Mouse (Mus musculus) limb, embryonic 13.5 days (tissue): ENCODE results near the gene Rubcnl. TPM values are rescaled to one million over a fixed set of nuclear protein-coding genes. Genes with fewer than 3 reads are reported as not detected.

Experiments used
- ATAC-seq: fragments of 200-750 bp; cut with Nextera tagmentation; 2 replicates; pipeline ENCODE4 v1.8.0; 2017; ENCODE audit warnings: low read depth, moderate number of reproducible peaks, moderate TSS enrichment; ENCODE audit not compliant: low FRiP score
- H3K27ac ChIP-seq: fragments of 300-500 bp; sonication (generic); 2 replicates; pipeline ENCODE4 v1.5.1; 2015; ENCODE audit warnings: inconsistent platforms, mild to moderate bottlenecking, moderate library complexity
- H3K27me3 ChIP-seq: fragments of 300-500 bp; sonication (generic); 2 replicates; pipeline ENCODE4 v1.6.1; 2015; ENCODE audit warnings: mild to moderate bottlenecking, inconsistent platforms
- H3K36me3 ChIP-seq: fragments of 300-500 bp; sonication (generic); 2 replicates; pipeline ENCODE4 v1.6.1; 2015; ENCODE audit warnings: inconsistent platforms, mild to moderate bottlenecking, moderate library complexity
- H3K4me1 ChIP-seq: fragments of 300-500 bp; sonication (generic); 2 replicates; pipeline ENCODE4 v1.6.1; 2015; ENCODE audit warnings: inconsistent platforms
- H3K4me2 ChIP-seq: fragments of 300-500 bp; sonication (generic); replicated peaks from 2 replicates; pipeline ENCODE4 v1.6.1; 2015; ENCODE audit warnings: inconsistent platforms, mild to moderate bottlenecking, moderate library complexity
- H3K4me3 ChIP-seq: fragments of 300-500 bp; sonication (generic); 2 replicates; pipeline ENCODE4 v1.5.1; 2015; ENCODE audit warnings: moderate library complexity, mild to moderate bottlenecking, inconsistent platforms
- H3K9ac ChIP-seq: fragments of 300-500 bp; sonication (generic); 2 replicates; pipeline ENCODE4 v1.6.1; 2015; ENCODE audit warnings: mild to moderate bottlenecking, inconsistent platforms
- H3K9me3 ChIP-seq: fragments of 300-500 bp; sonication (generic); 2 replicates; pipeline ENCODE4 v1.6.1; 2016; ENCODE audit warnings: inconsistent platforms
- WGBS: fragments of 180-500 bp; shearing (Covaris S2); methylation state at CpG from one replicate; pipeline ENCODE4 v1.1.7; 2015; 5-methylcytosine and 5-hydroxymethylcytosine counted together
- polyA plus RNA-seq: library from polyadenylated mRNA; unstranded; fragments of >200 nt; fragmentation: Nextera tagmentation; extraction: Ambion mirVana; gene quantifications from 2 replicates; pipeline ENCODE4 v1.2.1, GENCODE M21; 2015

Rubcnl gene
- polyA plus RNA-seq, 1 experiment from 2014 or later: 1.9 TPM

DNA sequence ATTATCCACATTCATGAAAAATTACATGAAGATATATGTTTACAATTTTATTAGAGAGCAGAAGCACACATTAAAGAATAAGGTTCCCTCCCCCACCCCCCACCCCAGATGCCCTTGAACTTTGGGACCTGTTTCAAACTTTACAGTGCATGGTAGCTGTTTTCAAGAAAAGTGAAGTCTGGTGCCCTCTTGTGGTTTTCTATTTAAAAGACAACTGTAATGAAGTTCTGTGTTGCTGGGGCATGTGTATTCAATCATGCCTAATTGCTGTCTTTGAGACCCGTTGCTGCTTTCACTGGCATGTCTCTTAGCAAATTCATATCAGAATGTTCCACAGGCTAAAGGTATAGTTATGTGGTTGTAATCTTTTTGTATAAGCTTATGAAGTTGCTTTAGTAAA lies 25.3 kb upstream of the Rubcnl start:
- H3K4me3 ChIP-seq: no peak overlapping the region
- H3K36me3 ChIP-seq: no peaks in the 10 kb centered on the region
- H3K27me3 ChIP-seq: no peaks in the 10 kb centered on the region
- no peak overlapping the region for H3K4me2 ChIP-seq
- 3% methylated on average over 1 of the region's 1 CpGs for WGBS
- no peak overlapping the region for H3K27ac ChIP-seq
- no peaks in the 10 kb centered on the region for H3K9me3 ChIP-seq
- no peak for ATAC-seq
- H3K4me1 ChIP-seq: no peaks in the 10 kb centered on the region
- H3K9ac ChIP-seq: no peak overlapping the region

DNA sequence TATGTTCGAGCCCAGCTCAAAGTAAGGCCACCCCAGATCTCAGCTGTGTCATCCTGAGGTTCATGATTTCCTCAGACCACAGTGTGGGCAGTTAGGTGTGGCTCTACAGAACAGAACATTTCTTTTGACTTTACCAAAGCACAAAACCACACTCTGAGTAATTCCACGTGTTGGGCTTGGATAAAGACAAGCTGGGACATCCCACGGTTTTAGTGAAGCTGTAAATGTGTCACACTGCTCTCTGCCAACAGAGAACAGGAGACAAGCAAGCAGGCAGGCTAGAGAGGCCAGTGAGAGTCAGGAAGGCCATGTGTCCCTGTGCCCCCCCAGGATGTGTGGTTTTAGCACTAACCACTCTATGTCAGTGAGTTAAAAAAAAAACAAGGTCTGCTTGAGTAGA lies 19.3 kb upstream of the Rubcnl start:
- H3K4me2 ChIP-seq: no peak overlapping the region
- 42% methylated on average over 3 of the region's 3 CpGs for WGBS
- H3K4me1 ChIP-seq: peaks cover 6% of the 10 kb centered on the region; the same call in 1 of the 2 replicates
- no peaks in the 10 kb centered on the region for H3K27me3 ChIP-seq
- no peak for ATAC-seq
- H3K9ac ChIP-seq: no peak overlapping the region
- H3K36me3 ChIP-seq: no peaks in the 10 kb centered on the region
- H3K4me3 ChIP-seq: no peak overlapping the region
- H3K9me3 ChIP-seq: no peaks in the 10 kb centered on the region
- no peak overlapping the region for H3K27ac ChIP-seq

DNA sequence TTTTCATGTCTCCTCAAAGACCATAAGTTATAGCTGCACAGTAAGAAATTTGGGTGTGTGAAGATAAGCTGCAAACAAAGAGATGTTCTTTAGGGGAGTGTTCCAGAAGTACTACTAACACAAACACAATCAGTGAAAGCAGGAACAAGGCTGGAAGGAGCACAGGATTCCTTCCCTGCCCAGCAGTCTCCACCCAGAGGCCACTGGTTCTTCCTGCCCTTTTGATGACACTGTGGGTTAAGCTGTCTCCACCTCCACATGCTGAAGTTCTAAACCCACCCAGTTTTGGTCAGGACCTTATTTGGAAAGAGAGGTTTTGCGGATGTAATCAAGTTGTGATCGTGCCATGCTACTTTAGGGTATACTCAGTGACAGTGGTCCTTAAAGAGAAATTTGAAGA lies 18.8 kb upstream of the Rubcnl start:
- no peak for ATAC-seq
- H3K4me2 ChIP-seq: no peak overlapping the region
- no peaks in the 10 kb centered on the region for H3K36me3 ChIP-seq
- H3K4me3 ChIP-seq: no peak overlapping the region
- WGBS: 93% methylated on average over 2 of the region's 2 CpGs
- H3K9ac ChIP-seq: no peak overlapping the region
- H3K9me3 ChIP-seq: no peaks in the 10 kb centered on the region
- H3K27me3 ChIP-seq: no peaks in the 10 kb centered on the region
- H3K4me1 ChIP-seq: peaks cover 7% of the 10 kb centered on the region; the same call in 1 of the 2 replicates
- no peak overlapping the region for H3K27ac ChIP-seq

DNA sequence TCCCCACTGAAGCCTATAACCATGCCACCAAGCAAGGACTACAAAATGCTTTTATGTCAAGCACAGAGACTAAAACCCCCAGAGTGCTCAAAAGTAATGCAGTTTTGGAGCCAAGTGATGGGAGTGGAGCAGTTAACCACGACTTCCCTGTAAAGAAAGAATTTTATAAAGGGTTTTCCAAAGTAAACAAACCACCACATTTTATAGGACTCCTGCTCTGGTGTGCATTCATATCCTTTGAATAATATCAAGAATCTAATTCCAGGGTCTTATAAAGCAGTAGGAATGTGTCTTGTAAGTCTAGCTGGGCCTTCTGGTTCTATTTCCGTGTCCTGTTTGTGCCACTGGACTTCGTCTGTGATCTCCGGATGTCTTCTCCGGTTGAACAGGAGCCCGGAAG lies 14.5 kb upstream of the Rubcnl start:
- Histone ChIP-seq H3K4me2 (no peak overlapping the region), H3K9ac (no peak overlapping the region), H3K36me3 (no peaks in the 10 kb centered on the region), H3K4me3 (no peak overlapping the region), H3K27ac (no peak overlapping the region), H3K4me1 (peaks cover 7% of the 10 kb centered on the region; the same call in 1 of the 2 replicates), H3K9me3 (no peaks in the 10 kb centered on the region), H3K27me3 (no peaks in the 10 kb centered on the region)
- ATAC-seq: no peak
- WGBS: 65% methylated on average over 6 of the region's 6 CpGs

DNA sequence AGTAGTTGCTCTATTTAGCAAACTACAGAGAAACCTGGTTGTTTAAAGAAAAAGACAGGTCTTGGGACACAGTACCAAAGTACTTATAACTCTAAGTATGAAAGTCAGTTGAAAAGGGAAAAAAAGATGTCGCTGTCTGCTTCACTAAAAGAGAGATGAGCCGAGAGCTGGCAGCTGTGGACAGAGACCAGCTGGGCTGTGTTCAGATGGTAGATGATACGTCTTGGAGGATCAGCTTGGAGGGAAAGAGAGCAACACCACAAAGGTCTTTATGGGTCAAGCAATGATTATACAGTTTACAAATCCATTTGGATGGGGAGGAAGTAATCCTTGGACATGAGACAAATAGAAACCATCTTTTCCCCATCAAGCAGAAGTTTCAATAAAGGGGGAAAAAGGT lies 12.5 kb upstream of the Rubcnl start:
- ATAC-seq: no peak
- Histone ChIP-seq H3K4me3 (no peak overlapping the region), H3K27ac (no peak overlapping the region), H3K27me3 (no peaks in the 10 kb centered on the region), H3K9me3 (no peaks in the 10 kb centered on the region), H3K36me3 (no peaks in the 10 kb centered on the region), H3K4me2 (no peak overlapping the region), H3K4me1 (peaks cover 7% of the 10 kb centered on the region; the same call in 1 of the 2 replicates), H3K9ac (no peak overlapping the region)
- WGBS: 80% methylated on average over 3 of the region's 3 CpGs

DNA sequence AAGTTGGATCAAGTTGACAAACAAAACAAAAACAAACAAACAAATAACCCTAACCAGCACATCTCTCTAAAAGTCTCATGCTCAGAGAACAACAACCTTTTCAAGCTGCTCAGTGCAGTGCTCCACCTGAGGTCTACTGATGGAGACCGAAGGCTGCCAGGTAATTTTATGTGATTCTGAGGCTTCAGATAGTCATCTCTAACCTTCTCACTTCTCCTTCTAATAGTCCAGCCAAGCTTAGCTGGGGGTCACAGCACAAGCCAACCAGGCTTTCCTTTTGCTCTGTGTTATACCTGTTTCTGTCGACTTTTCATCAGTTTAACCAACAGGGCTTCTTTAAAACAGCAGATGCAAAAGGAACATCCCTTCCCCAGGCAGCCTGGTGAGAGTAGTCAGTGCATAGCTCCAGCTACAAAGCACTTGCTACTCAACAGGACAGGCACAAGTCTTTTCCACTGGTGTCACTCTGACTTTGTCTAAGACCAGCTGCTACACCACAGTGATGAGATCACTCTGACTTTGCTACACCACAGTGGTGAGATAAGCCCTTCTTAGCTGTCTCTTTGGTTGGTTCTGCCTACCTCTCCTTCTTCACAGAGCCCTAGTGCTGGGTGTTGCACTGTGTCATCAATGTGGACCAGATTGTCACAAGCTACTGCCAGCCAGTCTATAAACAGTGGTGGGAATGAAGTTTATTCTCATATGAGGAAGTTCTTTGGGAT lies 10.2 kb upstream of the Rubcnl start:
- Histone ChIP-seq H3K9me3 (no peaks in the 10 kb centered on the region), H3K4me1 (peaks cover 7% of the 10 kb centered on the region; the same call in 1 of the 2 replicates), H3K27ac (no peak overlapping the region), H3K4me3 (no peak overlapping the region), H3K9ac (no peak overlapping the region), H3K27me3 (no peaks in the 10 kb centered on the region), H3K4me2 (no peak overlapping the region), H3K36me3 (no peaks in the 10 kb centered on the region)
- no peak for ATAC-seq
- WGBS: 79% methylated on average over 2 of the region's 2 CpGs

DNA sequence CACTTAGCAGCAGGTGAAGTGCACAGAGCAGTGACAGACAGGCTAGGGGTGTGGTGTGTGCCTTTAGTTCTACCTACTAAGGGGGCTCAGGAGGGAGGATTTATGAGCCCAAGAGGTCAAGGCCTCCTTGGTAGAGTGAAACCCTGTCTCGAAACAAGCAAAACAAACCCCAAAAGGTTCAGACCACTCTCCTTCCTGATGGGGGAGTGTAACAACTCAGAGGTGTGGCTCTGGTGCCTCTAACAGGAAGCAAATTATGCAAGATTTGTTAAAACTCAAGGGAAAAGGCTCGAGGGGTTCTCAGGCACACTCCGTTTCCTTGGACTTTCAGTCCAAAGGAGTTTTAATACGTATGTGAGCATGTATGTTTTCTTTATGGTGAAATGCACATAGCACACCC lies 5.5 kb upstream of the Rubcnl start:
- Histone ChIP-seq H3K27me3 (no peaks in the 10 kb centered on the region), H3K4me3 (no peak overlapping the region), H3K27ac (no peak overlapping the region), H3K4me1 (no peaks in the 10 kb centered on the region), H3K4me2 (no peak overlapping the region), H3K36me3 (no peaks in the 10 kb centered on the region), H3K9ac (no peak overlapping the region), H3K9me3 (no peaks in the 10 kb centered on the region)
- 56% methylated on average over 4 of the region's 4 CpGs for WGBS
- no peak for ATAC-seq

DNA sequence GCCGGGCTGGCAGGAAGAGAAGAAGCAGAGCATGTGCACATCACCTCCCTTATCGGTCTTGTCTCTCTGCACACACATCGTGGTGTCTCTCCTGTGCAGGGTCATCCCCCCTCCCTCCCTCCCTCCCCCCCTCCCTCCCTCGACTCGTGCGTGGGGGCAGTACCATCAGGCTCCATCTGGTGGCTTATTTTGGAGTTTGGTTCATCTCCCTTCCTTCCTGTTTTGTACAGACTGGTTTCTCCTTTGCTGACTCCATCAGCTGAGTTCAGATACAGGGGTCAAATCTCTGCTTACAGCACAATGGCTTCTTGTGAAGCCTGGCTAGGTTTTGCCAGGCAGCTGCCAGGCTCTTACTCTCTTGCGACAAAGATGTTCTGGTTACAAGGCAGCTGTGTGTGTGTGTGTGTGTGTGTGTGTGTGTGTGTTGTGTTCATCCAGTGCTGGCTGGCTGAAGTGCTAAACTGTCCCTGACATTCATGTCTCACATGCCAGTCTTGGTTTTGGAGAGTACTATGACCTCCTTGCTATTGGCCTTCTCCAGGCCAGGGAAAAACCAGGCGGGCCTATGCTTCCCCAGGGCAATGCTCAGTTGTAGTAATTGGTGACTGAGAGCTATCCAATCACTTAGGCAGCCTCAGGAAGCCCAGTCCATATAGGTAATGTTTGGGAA lies 4.7 kb upstream of the Rubcnl start:
- H3K9me3 ChIP-seq: no peaks in the 10 kb centered on the region
- no peak overlapping the region for H3K4me3 ChIP-seq
- H3K27ac ChIP-seq: no peak overlapping the region
- H3K27me3 ChIP-seq: no peaks in the 10 kb centered on the region
- H3K36me3 ChIP-seq: no peaks in the 10 kb centered on the region
- no peak overlapping the region for H3K9ac ChIP-seq
- H3K4me2 ChIP-seq: no peak overlapping the region
- H3K4me1 ChIP-seq: no peaks in the 10 kb centered on the region
- WGBS: 46% methylated on average over 8 of the region's 8 CpGs
- no peak for ATAC-seq

DNA sequence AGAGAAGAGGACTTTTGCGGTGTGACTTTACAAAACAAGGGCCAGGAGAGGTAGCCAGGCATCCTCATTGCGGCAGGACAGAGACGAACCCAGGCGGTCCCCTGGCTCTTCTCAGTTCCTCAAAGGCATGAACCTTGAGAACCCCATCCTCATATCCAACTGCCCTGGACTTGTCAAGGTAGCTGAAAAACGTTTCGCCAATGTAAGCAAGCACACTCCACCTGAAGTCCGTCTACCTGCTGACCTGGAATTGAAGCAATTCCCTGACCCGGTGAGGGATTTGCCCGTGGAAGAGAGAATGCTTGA lies 841 bp downstream of the Rubcnl start:
- Histone ChIP-seq H3K36me3 (no peaks in the 10 kb centered on the region), H3K27me3 (peaks cover 9% of the 10 kb centered on the region), H3K4me1 (peaks cover 4% of the 10 kb centered on the region; the same call in 1 of the 2 replicates), H3K27ac (no peak overlapping the region), H3K9me3 (no peaks in the 10 kb centered on the region), H3K9ac (peak overlapping the region; percentile 78), H3K4me3 (peak overlapping the region; percentile 62), H3K4me2 (peak overlapping the region; percentile 94)
- ATAC-seq: no peak
- 80% methylated on average over 9 of the region's 9 CpGs for WGBS

DNA sequence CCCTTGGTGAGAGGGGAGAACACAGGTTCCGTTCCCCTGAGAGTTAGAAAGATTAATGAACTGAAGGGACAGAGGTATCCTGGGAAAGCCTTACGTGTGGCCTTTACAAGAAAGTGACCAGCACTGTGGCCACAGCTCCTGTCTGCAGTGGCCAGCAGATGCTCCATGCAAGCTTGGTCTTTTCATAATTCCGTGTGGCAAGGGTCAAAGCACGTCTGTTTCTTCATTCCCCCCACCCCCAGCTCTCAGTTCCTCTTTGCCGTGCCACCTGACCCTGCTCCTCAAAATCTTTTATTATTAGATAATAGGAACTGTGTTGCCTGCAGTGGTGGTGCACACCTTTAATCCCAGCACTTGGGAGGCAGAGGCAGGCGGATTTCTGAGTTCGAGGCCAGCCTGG lies 1.4 kb downstream of the Rubcnl start:
- H3K27me3 ChIP-seq: peaks cover 9% of the 10 kb centered on the region
- H3K4me3 ChIP-seq: no peak overlapping the region
- H3K4me1 ChIP-seq: peaks cover 4% of the 10 kb centered on the region; the same call in 1 of the 2 replicates
- WGBS: 92% methylated on average over 7 of the region's 7 CpGs
- no peak overlapping the region for H3K27ac ChIP-seq
- ATAC-seq: no peak
- H3K9ac ChIP-seq: no peak overlapping the region
- H3K9me3 ChIP-seq: no peaks in the 10 kb centered on the region
- peak overlapping the region; percentile 94; the same call in 1 of the 2 replicates for H3K4me2 ChIP-seq
- no peaks in the 10 kb centered on the region for H3K36me3 ChIP-seq

DNA sequence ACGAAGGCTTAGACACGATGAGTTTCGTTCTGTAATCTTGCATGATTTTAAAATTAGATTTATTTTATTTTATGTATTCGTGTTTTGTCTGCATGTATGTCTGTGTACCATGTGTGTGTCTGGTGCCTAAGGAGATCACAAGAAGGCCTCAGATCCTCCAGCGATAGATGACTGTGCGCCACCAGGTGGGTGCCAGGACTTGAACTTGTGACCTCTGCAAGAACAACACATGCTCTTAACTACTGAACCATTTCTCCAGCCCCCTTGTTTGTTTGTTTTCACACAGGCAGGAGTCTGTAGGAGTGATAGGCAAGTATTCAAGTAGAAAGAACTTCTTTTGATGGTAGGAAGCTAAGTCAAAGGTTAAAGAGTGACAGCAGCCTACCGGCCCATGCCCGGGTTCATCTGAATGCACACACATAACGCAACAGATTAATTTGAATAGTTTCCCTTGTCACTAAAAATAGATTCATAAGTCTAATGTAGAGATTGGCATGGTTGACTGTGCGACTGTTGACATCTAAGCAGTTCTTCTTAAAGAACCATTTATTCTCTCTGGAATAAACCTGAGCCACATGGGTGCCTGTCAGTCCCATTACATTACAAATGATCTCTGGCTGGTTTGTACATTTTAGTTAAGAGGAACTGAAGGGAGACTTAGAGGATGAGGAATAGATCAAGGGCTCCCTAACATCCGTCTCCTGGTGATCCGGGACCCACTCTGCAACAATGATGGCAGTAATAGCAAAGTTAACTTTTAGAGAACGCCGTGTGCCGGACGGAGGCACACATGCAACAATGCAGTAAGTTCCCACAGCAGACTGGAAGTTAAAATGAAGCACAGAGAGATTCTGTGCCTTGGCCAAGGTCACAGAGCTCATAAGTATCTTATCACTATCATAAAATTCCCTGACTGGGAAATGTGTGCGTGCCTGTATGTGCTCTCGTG lies 2.3 kb downstream of the Rubcnl start:
- H3K4me1 ChIP-seq: peaks cover 4% of the 10 kb centered on the region; the same call in 1 of the 2 replicates
- H3K36me3 ChIP-seq: no peaks in the 10 kb centered on the region
- no peaks in the 10 kb centered on the region for H3K9me3 ChIP-seq
- no peak for ATAC-seq
- H3K4me3 ChIP-seq: no peak overlapping the region
- H3K27me3 ChIP-seq: peaks cover 9% of the 10 kb centered on the region
- 87% methylated on average over 18 of the region's 18 CpGs for WGBS
- no peak overlapping the region for H3K9ac ChIP-seq
- H3K4me2 ChIP-seq: no peak overlapping the region
- H3K27ac ChIP-seq: no peak overlapping the region

DNA sequence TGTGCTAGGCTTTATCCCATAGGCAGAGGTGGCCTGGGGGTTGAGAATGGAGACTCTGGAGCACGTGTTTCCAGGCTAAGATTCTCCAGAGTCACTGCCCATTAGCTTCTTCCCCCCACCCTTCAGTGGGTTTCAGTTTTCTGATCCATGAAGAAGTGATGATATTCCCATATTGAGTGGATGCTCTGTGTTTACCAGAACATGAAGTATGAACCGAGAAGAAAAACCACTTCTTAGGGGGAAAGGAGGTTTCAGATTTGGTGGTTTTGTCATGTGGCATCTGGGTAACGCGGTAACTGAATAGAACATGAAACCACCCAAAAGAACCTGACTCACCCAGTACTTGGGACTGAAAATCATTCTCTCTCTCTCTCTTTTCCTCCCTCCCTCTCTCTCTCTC lies 3.0 kb downstream of the Rubcnl start:
- Histone ChIP-seq H3K4me3 (no peak overlapping the region), H3K36me3 (no peaks in the 10 kb centered on the region), H3K4me2 (no peak overlapping the region), H3K9ac (no peak overlapping the region), H3K27ac (no peak overlapping the region), H3K4me1 (peaks cover 4% of the 10 kb centered on the region; the same call in 1 of the 2 replicates), H3K9me3 (no peaks in the 10 kb centered on the region), H3K27me3 (peaks cover 9% of the 10 kb centered on the region)
- ATAC-seq: no peak
- WGBS: 76% methylated on average over 4 of the region's 4 CpGs
